Mouse (Mus musculus) CH12.LX (cell line): Measurements from ENCODE around the gene Cfap74. TPM values are rescaled to one million over a fixed set of nuclear protein-coding genes. Genes with fewer than 3 reads are reported as not detected.

Experiments
- DNase-seq: peaks from one replicate; pipeline ENCODE4 v3.0.0-alpha.2; 2013; ENCODE audit errors: extremely low read depth
- H3K27ac ChIP-seq: 2 replicates; pipeline ENCODE4 v1.5.1; 2012; ENCODE audit warnings: low read depth, mild to moderate bottlenecking, control low read depth, moderate library complexity; ENCODE audit not compliant: insufficient read depth
- H3K27me3 ChIP-seq: replicated peaks from 2 replicates; pipeline ENCODE3; 2012; ENCODE audit warnings: inconsistent platforms
- H3K36me3 ChIP-seq, 2 experiments: replicated peaks in 1 of 2; 2 replicates each; pipeline versions ENCODE3 to v1.6.1; 2012; ENCODE audit warnings: inconsistent platforms in 1 of 2, low read length in 1 of 2, mild to moderate bottlenecking in 1 of 2, mixed read lengths in 1 of 2, moderate library complexity in 1 of 2; ENCODE audit not compliant: control insufficient read depth in 1 of 2, insufficient read depth in 1 of 2
- H3K4me1 ChIP-seq, 2 experiments: 2 replicates each; pipeline ENCODE4 v1.6.1; 2012; ENCODE audit warnings: inconsistent platforms in 1 of 2, moderate library complexity in 1 of 2; ENCODE audit not compliant: insufficient read depth in 2 of 2, control insufficient read depth in 1 of 2
- H3K4me2 ChIP-seq: 2 replicates; pipeline ENCODE4 v1.6.1; 2012; ENCODE audit warnings: low read depth, mild to moderate bottlenecking, control low read depth; ENCODE audit not compliant: poor library complexity, insufficient read depth, severe bottlenecking
- H3K4me3 ChIP-seq, 3 experiments: fragments of 150-350 bp in 1 of 3; sonication (generic) in 1 of 3; replicated peaks in 1 of 3; 2 replicates each; pipeline versions ENCODE3 to v1.5.1; 2011 to 2012; ENCODE audit warnings: low read depth in 2 of 3, low read length in 2 of 3, mild to moderate bottlenecking in 2 of 3, moderate library complexity in 2 of 3, control low read depth in 1 of 3, improper control_type of control experiment in 1 of 3, inconsistent platforms in 1 of 3, mixed read lengths in 1 of 3; ENCODE audit not compliant: poor library complexity in 1 of 3
- H3K79me2 ChIP-seq: replicated peaks from 2 replicates; pipeline ENCODE4 v1.6.1; 2012; ENCODE audit warnings: mild to moderate bottlenecking, moderate library complexity; ENCODE audit not compliant: control insufficient read depth, poor library complexity, insufficient read depth, severe bottlenecking; ENCODE audit errors: extremely low read depth
- H3K9ac ChIP-seq: 2 replicates; pipeline ENCODE4 v1.6.1; 2012; ENCODE audit warnings: low read depth, mild to moderate bottlenecking, control low read depth, moderate library complexity; ENCODE audit not compliant: insufficient read depth
- H3K9me3 ChIP-seq: replicated peaks from 2 replicates; pipeline ENCODE3; 2012; ENCODE audit warnings: low read length, inconsistent platforms, mixed read lengths
- BHLHE40 ChIP-seq: IDR thresholded peaks from 2 replicates; pipeline ENCODE4 v1.6.1; 2011; ENCODE audit warnings: mild to moderate bottlenecking, low read depth, low read length, improper control_type of control experiment
- CHD2 ChIP-seq: IDR thresholded peaks from 2 replicates; pipeline ENCODE4 v1.6.1; 2011; ENCODE audit warnings: low read length, improper control_type of control experiment
- CTCF ChIP-seq, 2 experiments: IDR thresholded peaks in 1 of 2; conservative IDR thresholded peaks in 1 of 2; 2 replicates each; pipeline ENCODE4 v1.5.1; 2011 to 2012; ENCODE audit warnings: low read depth in 2 of 2, low read length in 2 of 2, improper control_type of control experiment in 1 of 2, inconsistent platforms in 1 of 2, mild to moderate bottlenecking in 1 of 2, moderate library complexity in 1 of 2
- E2F4 ChIP-seq: IDR thresholded peaks from 2 replicates; pipeline ENCODE4 v1.6.1; 2011; ENCODE audit warnings: low read depth, low read length, improper control_type of control experiment; ENCODE audit not compliant: insufficient replicate concordance
- ELF1 ChIP-seq: IDR thresholded peaks from 2 replicates; pipeline ENCODE4 v1.6.1; 2014; ENCODE audit warnings: low read depth, mild to moderate bottlenecking, inconsistent platforms, low read length, improper control_type of control experiment
- EP300 ChIP-seq: IDR thresholded peaks from 2 replicates; pipeline ENCODE4 v1.6.1; 2011; ENCODE audit warnings: low read length, improper control_type of control experiment
- HCFC1 ChIP-seq: IDR thresholded peaks from 2 replicates; pipeline ENCODE4 v1.6.1; 2012; ENCODE audit warnings: low read depth, mild to moderate bottlenecking, inconsistent platforms, low read length, improper control_type of control experiment
- JUN ChIP-seq: IDR thresholded peaks from 2 replicates; pipeline ENCODE4 v1.6.1; 2011; ENCODE audit warnings: low read depth, mild to moderate bottlenecking, low read length, improper control_type of control experiment, moderate library complexity; ENCODE audit not compliant: insufficient read depth
- KAT2A ChIP-seq: IDR thresholded peaks from 2 replicates; pipeline ENCODE4 v1.6.1; 2012; ENCODE audit warnings: low read length, improper control_type of control experiment, inconsistent platforms; ENCODE audit not compliant: insufficient replicate concordance
- MAX ChIP-seq: IDR thresholded peaks from 2 replicates; pipeline ENCODE4 v1.6.1; 2011; ENCODE audit warnings: low read length, improper control_type of control experiment
- NELFE ChIP-seq: IDR thresholded peaks from 2 replicates; pipeline ENCODE4 v1.6.1; 2011; ENCODE audit warnings: low read depth, low read length, improper control_type of control experiment
- PAX5 ChIP-seq: IDR thresholded peaks from 2 replicates; pipeline ENCODE4 v1.6.1; 2012; ENCODE audit warnings: low read length, inconsistent platforms, mixed read lengths
- POLR2A ChIP-seq: IDR thresholded peaks from 2 replicates; pipeline ENCODE4 v1.6.1; 2011; ENCODE audit warnings: low read depth, mild to moderate bottlenecking, improper control_type of control experiment, low read length
- POLR2AphosphoS2 ChIP-seq: IDR thresholded peaks from 2 replicates; pipeline ENCODE4 v1.6.1; 2011; ENCODE audit warnings: low read depth, low read length, improper control_type of control experiment
- RAD21 ChIP-seq: IDR thresholded peaks from 2 replicates; pipeline ENCODE4 v1.6.1; 2011; ENCODE audit warnings: low read depth, mild to moderate bottlenecking, low read length, improper control_type of control experiment, moderate library complexity
- RCOR1 ChIP-seq: conservative IDR thresholded peaks from 2 replicates; pipeline ENCODE4 v1.6.1; 2012; ENCODE audit warnings: low read depth, mild to moderate bottlenecking, inconsistent platforms, low read length, improper control_type of control experiment
- TCF12 ChIP-seq: IDR thresholded peaks from 2 replicates; pipeline ENCODE4 v1.6.1; 2014; ENCODE audit warnings: low read depth, mild to moderate bottlenecking, inconsistent platforms, low read length, improper control_type of control experiment
- USF2 ChIP-seq: conservative IDR thresholded peaks from 2 replicates; pipeline ENCODE4 v1.6.1; 2011; ENCODE audit warnings: low read depth, low read length, improper control_type of control experiment
- ZC3H11A ChIP-seq: IDR thresholded peaks from 2 replicates; pipeline ENCODE4 v1.6.1; 2012; ENCODE audit warnings: low read depth, mild to moderate bottlenecking, inconsistent platforms, low read length, improper control_type of control experiment
- ZMIZ1 ChIP-seq: IDR thresholded peaks from 2 replicates; pipeline ENCODE4 v1.6.1; 2012; ENCODE audit warnings: low read depth, mild to moderate bottlenecking, inconsistent platforms, low read length, improper control_type of control experiment
- ZNF384 ChIP-seq: IDR thresholded peaks from 2 replicates; pipeline ENCODE4 v1.6.1; 2012; ENCODE audit warnings: low read depth, low read length, improper control_type of control experiment, inconsistent platforms
- dilution Hi-C: fragments of 300-500 bp; cut with MboI; formaldehyde crosslinking; loops from 2 replicates; pipeline ENCODE4 v1.14.3; 2020; ENCODE audit warnings: low sequenced_read_pairs; ENCODE audit not compliant: extremely low pct_unique_long_range_greater_than_20kb, extremely low pct_ligation_motif_present
- in situ Hi-C: fragments of 300-500 bp; cut with MboI; formaldehyde crosslinking; loops from 3 replicates; pipeline ENCODE4 v1.14.3; 2019; ENCODE audit warnings: low sequenced_read_pairs, low pct_ligation_motif_present, low pct_unique_long_range_greater_than_20kb, mixed read lengths
- polyA plus RNA-seq: library from polyadenylated mRNA; unstranded; fragments of >175 nt; gene quantifications from 2 replicates; pipeline ENCODE4 v1.2.1, GENCODE M21; 2012; ENCODE audit warnings: low read depth; ENCODE audit not compliant: insufficient read length
- total RNA-seq, 2 experiments: library from RNA; depleted of rRNA; stranded (reverse); fragments of 300-350 nt in 1 of 2; fragments of >200 nt in 1 of 2; gene quantifications; 2 replicates each; pipeline ENCODE4 v1.2.3; 2012 to 2014

Cfap74 gene
- total and polyA plus RNA-seq, 3 experiments = 4.7 to 8.5 (median 5.2) TPM

DNA sequence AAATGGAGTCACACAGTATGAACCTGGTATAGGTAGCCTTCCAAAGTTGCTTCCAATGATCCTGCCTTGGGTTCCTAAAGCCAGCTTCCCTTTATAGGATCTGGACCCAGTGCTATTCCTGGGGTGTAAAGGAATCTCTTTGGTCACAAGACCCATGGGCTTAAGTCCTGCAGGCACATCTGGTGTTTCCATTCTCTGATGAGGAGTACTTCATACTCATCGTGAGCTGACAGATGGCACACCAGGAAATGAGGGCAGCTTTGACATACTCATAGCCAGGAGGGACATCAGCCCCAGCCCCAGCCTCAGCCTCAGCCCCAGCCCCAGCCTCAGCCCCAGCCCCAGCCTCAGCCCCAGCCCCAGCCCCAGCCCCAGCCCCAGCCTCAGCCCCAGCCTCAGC, 6.5 kb upstream of the Cfap74 start:
- Histone ChIP-seq H3K9me3 (peaks cover 16% of the 10 kb centered on the region), H3K9ac (no peak overlapping the region), H3K4me3 (no peak overlapping the region), H3K4me1 (peaks cover 0 to 3% of the 10 kb centered on the region in 2 experiments; a peak in 1 of 4 replicates), H3K27ac (no peak overlapping the region), H3K27me3 (peaks cover 66% of the 10 kb centered on the region), H3K4me2 (no peak overlapping the region), H3K79me2 (no peaks in the 10 kb centered on the region), H3K36me3 (no peaks in the 10 kb centered on the region)
- DNase-seq = no peak
- dilution Hi-C loops = no loop called here
- TF ChIP-seq TCF12 (no peak), ZC3H11A (no peak), KAT2A (no peak), USF2 (no peak), ELF1 (no peak), JUN (no peak), PAX5 (no peak)
- in situ Hi-C loops = no loop called here

DNA sequence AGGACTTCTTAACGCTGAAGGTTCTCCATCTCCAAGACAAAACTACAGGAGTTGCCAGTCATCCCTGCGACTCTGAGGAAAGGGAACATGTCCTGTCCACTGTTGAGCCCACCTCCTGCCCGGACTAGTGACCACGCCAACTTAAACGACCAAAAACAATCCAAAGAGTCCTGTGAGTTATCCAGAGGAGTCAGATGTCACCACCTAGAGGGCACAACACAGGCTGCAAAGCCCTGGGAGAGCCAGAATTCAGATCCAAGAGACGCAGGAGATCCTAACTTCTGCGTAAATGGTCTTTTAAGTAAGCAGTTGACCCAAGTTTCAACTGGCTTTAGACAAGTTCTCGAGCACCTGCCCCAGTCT, 314 bp upstream of the Cfap74 start:
- H3K4me3 ChIP-seq = peak overlapping the region; percentile 33 to 69 (median 62)
- no peak for DNase-seq
- no peak overlapping the region for H3K27ac ChIP-seq
- H3K27me3 ChIP-seq = peaks cover 30% of the 10 kb centered on the region
- H3K9ac ChIP-seq = no peak overlapping the region; the same call in 1 of the 2 replicates
- dilution Hi-C loops = no loop called here
- peak overlapping the region; percentile 37 for H3K4me2 ChIP-seq
- peaks cover 0 to 29% of the 10 kb centered on the region in 2 experiments; a peak in 3 of 4 replicates for H3K4me1 ChIP-seq
- no peaks in the 10 kb centered on the region for H3K36me3 ChIP-seq
- in situ Hi-C loops = no loop called here
- no peak; the same call in 1 of the 2 replicates for TF ChIP-seq ZMIZ1
- no peak for TF ChIP-seq PAX5
- TF ChIP-seq MAX = no peak
- TF ChIP-seq CTCF (conservative IDR thresholded peaks at IDR 0.05 in 1 of 2, IDR thresholded peaks at IDR 0.05 in 1 of 2; ENCODE audit: low read depth in 2 of 2, low read length in 2 of 2) = peak in 1 of 2 experiments; percentile 61; a peak in 2 of 4 replicates
- peak; percentile 19; the same call in 1 of the 2 replicates for TF ChIP-seq NELFE
- no peak for TF ChIP-seq CHD2
- no peak for TF ChIP-seq E2F4
- TF ChIP-seq ZNF384 = no peak
- TF ChIP-seq BHLHE40 = no peak
- no peak for TF ChIP-seq ZC3H11A
- peak; percentile 52 for TF ChIP-seq RAD21
- TF ChIP-seq POLR2A = no peak
- no peak for TF ChIP-seq TCF12
- no peak for TF ChIP-seq POLR2AphosphoS2
- TF ChIP-seq RCOR1 = no peak
- no peak for TF ChIP-seq EP300
- TF ChIP-seq JUN = no peak
- TF ChIP-seq HCFC1 = no peak
- peaks cover 8% of the 10 kb centered on the region for H3K9me3 ChIP-seq
- H3K79me2 ChIP-seq = peaks cover 27% of the 10 kb centered on the region
